Mouse (Mus musculus) layer of hippocampus, adult 9-11 months (tissue): Measurements from ENCODE around the gene Clip1.

Experiments used
- DNase-seq: peaks from one replicate; pipeline ENCODE4 v3.0.0; 2022

The Clip1 gene

GRCm38 (mm10) chr5:123599319-123599718 lies 85.1 kb downstream of the Clip1 start:
- no peak for DNase-seq

GRCm38 (mm10) chr5:123593622-123594280 lies 90.7 kb downstream of the Clip1 start:
- no peak for DNase-seq

- DNase-seq, result no peak
Measured at GRCm38 (mm10) chr5:123580043-123580442, 104.4 kb downstream of the Clip1 start.

GRCm38 (mm10) chr5:123576696-123577095 lies 107.7 kb downstream of the Clip1 start:
- no peak for DNase-seq

- DNase-seq, result no peak
Measured at GRCm38 (mm10) chr5:123573362-123573761, 111.1 kb downstream of the Clip1 start.

GRCm38 (mm10) chr5:123572357-123573186 lies 111.8 kb downstream of the Clip1 start, which contains the start of gene Vps33a:
Vps33a (minus strand) TSS chr5:123573038.
- peak; percentile 98 for DNase-seq

- no peak for DNase-seq
Measured at GRCm38 (mm10) chr5:123561128-123561527, 123.3 kb downstream of the Clip1 start.

GRCm38 (mm10) chr5:123559588-123559987 lies 124.8 kb downstream of the Clip1 start:
- DNase-seq, result no peak

- DNase-seq, result peak; percentile 56
Measured at GRCm38 (mm10) chr5:123556451-123556850, 128.0 kb downstream of the Clip1 start.

GRCm38 (mm10) chr5:123555693-123556092 lies 128.7 kb downstream of the Clip1 start:
- no peak for DNase-seq

- DNase-seq, result no peak
Measured at GRCm38 (mm10) chr5:123533801-123534200, 150.6 kb downstream of the Clip1 start.

GRCm38 (mm10) chr5:123530056-123530455 lies 154.4 kb downstream of the Clip1 start:
- no peak for DNase-seq

- DNase-seq, result no peak
Measured at GRCm38 (mm10) chr5:123528641-123529040, 155.8 kb downstream of the Clip1 start.
